Mouse (Mus musculus): ENCODE results near the gene Crip1.

DNA sequence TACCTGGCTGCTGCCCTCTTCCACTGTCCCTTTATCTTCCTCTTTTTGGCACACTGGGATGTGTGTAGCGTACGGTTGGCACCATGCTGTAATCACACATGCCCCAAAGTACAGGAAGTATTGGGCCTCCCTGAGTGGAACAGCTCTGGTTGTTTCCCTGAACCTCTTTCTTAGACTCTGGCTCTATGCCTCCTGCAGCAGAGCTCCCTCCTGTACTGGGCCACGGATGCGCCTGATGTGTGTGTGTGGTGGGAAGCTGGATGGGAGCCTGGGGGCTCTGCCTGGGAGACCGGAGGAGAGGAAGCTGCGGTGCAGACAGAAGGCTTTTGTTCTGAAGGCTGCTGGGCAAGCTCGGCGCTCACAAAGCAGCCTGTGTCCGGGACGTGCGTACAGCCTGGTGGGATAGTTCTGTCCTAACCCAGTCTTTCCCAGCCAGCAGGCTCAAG is 17.5 kb downstream of the Crip1 start:
- TF ChIP-seq CTCF (conservative IDR thresholded peaks at IDR 0.05; ENCODE audit: low read length), result no peak
- no peak for TF ChIP-seq NANOG (IDR thresholded peaks at IDR 0.05; ENCODE audit: borderline replicate concordance, low read length)

Data from E14TG2a.4 (cell line).